Mouse (Mus musculus): ENCODE results near the gene Hes1. TPM values are rescaled to one million over a fixed set of nuclear protein-coding genes. Genes with fewer than 3 reads are reported as not detected.

The Hes1 gene
- total and polyA plus RNA-seq, 2 experiments: 2.8 to 28.5 TPM

- WGBS: 81% methylated on average over 4 of the region's 4 CpGs
- peaks cover 17% of the 10 kb centered on the region for H3K4me1 ChIP-seq (ENCODE audit: control insufficient read depth, insufficient read depth, low read length)
- no peak for DNase-seq (ENCODE audit: extremely low read depth, low read depth, low spot score)
- TF ChIP-seq CTCF (IDR thresholded peaks at IDR 0.05; ENCODE audit: low read depth, low read length): no peak
- TF ChIP-seq POLR2A (IDR thresholded peaks at IDR 0.05; ENCODE audit: extremely low read depth, insufficient read depth, low read length): no peak
- H3K4me3 ChIP-seq (ENCODE audit: insufficient read depth, low read depth, low read length): no peak overlapping the region
- H3K27me3 ChIP-seq (ENCODE audit: control insufficient read depth, insufficient read depth, low read length): no peaks in the 10 kb centered on the region
- H3K9ac ChIP-seq (ENCODE audit: low read depth, low read length): no peak overlapping the region
- no peaks in the 10 kb centered on the region for H3K36me3 ChIP-seq (ENCODE audit: control insufficient read depth, insufficient read depth, low read length)
- H3K79me2 ChIP-seq (ENCODE audit: control insufficient read depth, insufficient read depth, low read length): no peaks in the 10 kb centered on the region
- H3K27ac ChIP-seq (replicated peaks; ENCODE audit: insufficient read depth, low read depth, low read length): no peak overlapping the region
These were observed 9.6 kb upstream of the Hes1 start for GRCm38 (mm10) chr16:30054541-30054940.

DNA sequence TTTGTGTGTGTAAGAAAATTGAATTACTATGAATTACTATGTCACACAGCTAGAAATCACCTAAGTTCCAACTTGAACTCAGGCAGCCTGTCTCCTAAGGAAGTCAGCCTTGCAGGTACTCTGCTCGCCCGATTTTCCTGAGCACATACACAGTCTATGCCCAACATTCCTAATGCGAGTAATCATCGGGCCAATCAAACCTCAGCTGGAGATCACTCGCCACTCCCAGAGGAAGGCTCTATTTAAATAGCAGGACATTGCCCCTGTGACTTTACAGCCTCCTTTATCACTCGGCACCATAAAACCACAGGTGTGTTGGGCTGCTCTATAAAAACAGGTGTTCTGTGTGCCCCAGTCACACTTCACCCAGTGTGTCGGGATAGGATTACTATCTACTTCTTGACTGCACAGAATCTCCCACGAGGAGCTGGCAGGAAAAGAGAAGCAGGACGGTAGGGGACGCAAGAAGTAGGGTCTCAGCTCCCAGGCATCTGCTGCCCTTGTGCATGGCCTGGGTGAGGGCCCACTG lies 8.8 kb upstream of the Hes1 start:
- no peaks in the 10 kb centered on the region for H3K36me3 ChIP-seq (ENCODE audit: control insufficient read depth, insufficient read depth, low read length)
- DNase-seq (ENCODE audit: extremely low read depth, low read depth, low spot score): no peak
- H3K9ac ChIP-seq (ENCODE audit: low read depth, low read length): no peak overlapping the region
- 75% methylated on average over 10 of the region's 10 CpGs for WGBS
- TF ChIP-seq CTCF (IDR thresholded peaks at IDR 0.05; ENCODE audit: low read depth, low read length): no peak
- TF ChIP-seq POLR2A (IDR thresholded peaks at IDR 0.05; ENCODE audit: extremely low read depth, insufficient read depth, low read length): no peak
- no peaks in the 10 kb centered on the region for H3K27me3 ChIP-seq (ENCODE audit: control insufficient read depth, insufficient read depth, low read length)
- H3K4me3 ChIP-seq (ENCODE audit: insufficient read depth, low read depth, low read length): no peak overlapping the region
- no peak overlapping the region for H3K27ac ChIP-seq (replicated peaks; ENCODE audit: insufficient read depth, low read depth, low read length)
- H3K4me1 ChIP-seq (ENCODE audit: control insufficient read depth, insufficient read depth, low read length): peaks cover 17% of the 10 kb centered on the region
- H3K79me2 ChIP-seq (ENCODE audit: control insufficient read depth, insufficient read depth, low read length): no peaks in the 10 kb centered on the region

GRCm38 (mm10) chr16:30055927-30056326 lies 8.3 kb upstream of the Hes1 start:
- Histone ChIP-seq H3K27me3 (ENCODE audit: control insufficient read depth, insufficient read depth, low read length) (no peaks in the 10 kb centered on the region), H3K79me2 (ENCODE audit: control insufficient read depth, insufficient read depth, low read length) (no peaks in the 10 kb centered on the region)
- TF ChIP-seq CTCF (IDR thresholded peaks at IDR 0.05; ENCODE audit: low read depth, low read length) (no peak), POLR2A (IDR thresholded peaks at IDR 0.05; ENCODE audit: extremely low read depth, insufficient read depth, low read length) (no peak)

GRCm38 (mm10) chr16:30056906-30057305 lies 7.3 kb upstream of the Hes1 start:
- H3K4me1 ChIP-seq (ENCODE audit: control insufficient read depth, insufficient read depth, low read length): peaks cover 8% of the 10 kb centered on the region
- no peaks in the 10 kb centered on the region for H3K79me2 ChIP-seq (ENCODE audit: control insufficient read depth, insufficient read depth, low read length)
- 59% methylated on average over 2 of the region's 2 CpGs for WGBS
- peak; percentile 58 for DNase-seq (ENCODE audit: extremely low read depth, low read depth, low spot score)
- no peak for TF ChIP-seq POLR2A (IDR thresholded peaks at IDR 0.05; ENCODE audit: extremely low read depth, insufficient read depth, low read length)
- no peak for TF ChIP-seq CTCF (IDR thresholded peaks at IDR 0.05; ENCODE audit: low read depth, low read length)
- H3K9ac ChIP-seq (ENCODE audit: low read depth, low read length): no peak overlapping the region
- no peaks in the 10 kb centered on the region for H3K36me3 ChIP-seq (ENCODE audit: control insufficient read depth, insufficient read depth, low read length)
- H3K27me3 ChIP-seq (ENCODE audit: control insufficient read depth, insufficient read depth, low read length): no peaks in the 10 kb centered on the region
- no peak overlapping the region for H3K4me3 ChIP-seq (ENCODE audit: insufficient read depth, low read depth, low read length)
- H3K27ac ChIP-seq (replicated peaks; ENCODE audit: insufficient read depth, low read depth, low read length): no peak overlapping the region

More at GRCm38 (mm10) chr16:30055927-30056326, 8.3 kb upstream of the Hes1 start:
- peaks cover 16% of the 10 kb centered on the region for H3K4me1 ChIP-seq (ENCODE audit: control insufficient read depth, insufficient read depth, low read length)
- no peaks in the 10 kb centered on the region for H3K36me3 ChIP-seq (ENCODE audit: control insufficient read depth, insufficient read depth, low read length)
- DNase-seq (ENCODE audit: extremely low read depth, low read depth, low spot score): no peak
- H3K27ac ChIP-seq (replicated peaks; ENCODE audit: insufficient read depth, low read depth, low read length): no peak overlapping the region
- WGBS: 86% methylated on average over 7 of the region's 7 CpGs
- H3K4me3 ChIP-seq (ENCODE audit: insufficient read depth, low read depth, low read length): no peak overlapping the region
- no peak overlapping the region for H3K9ac ChIP-seq (ENCODE audit: low read depth, low read length)

DNA sequence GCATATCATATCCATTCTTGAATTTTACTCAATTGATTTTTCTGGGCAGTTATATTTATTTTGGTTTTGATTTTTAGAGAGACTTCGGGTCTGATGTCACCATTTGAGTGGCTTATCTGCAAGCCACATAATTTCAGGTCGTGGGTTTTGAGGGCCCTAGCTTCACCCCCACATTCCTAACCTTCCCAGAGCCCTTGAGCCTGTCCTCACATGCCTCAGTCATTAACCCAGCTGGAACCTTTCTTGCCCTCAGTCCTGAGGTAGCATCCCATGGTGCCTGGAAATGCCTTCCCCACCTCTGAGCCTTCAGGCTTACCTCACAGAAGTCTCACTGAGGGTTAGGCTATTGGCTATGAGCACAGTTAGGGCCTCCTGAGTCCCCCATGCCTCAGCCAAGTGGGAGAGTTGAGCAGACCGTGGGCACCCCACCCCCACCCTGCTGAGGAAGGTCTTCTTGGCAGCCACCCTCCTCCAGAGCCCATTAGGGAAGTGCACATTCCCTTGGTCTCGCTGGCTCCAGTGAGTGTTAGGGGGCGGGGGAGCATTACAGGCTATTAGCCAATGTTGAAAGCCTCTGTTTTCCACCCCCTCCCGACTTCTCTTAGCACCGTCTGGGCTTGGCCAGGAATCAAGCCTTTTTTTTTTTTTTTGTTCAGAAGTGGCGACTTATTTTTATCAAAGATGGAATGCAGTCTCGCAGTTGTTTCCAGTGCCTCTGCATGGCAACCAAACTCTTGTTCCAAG lies 5.0 kb upstream of the Hes1 start:
- no peaks in the 10 kb centered on the region for H3K79me2 ChIP-seq (ENCODE audit: control insufficient read depth, insufficient read depth, low read length)
- WGBS: 10% methylated on average over 9 of the region's 9 CpGs
- no peak for DNase-seq (ENCODE audit: extremely low read depth, low read depth, low spot score)
- no peaks in the 10 kb centered on the region for H3K27me3 ChIP-seq (ENCODE audit: control insufficient read depth, insufficient read depth, low read length)
- H3K9ac ChIP-seq (ENCODE audit: low read depth, low read length): no peak overlapping the region
- H3K4me3 ChIP-seq (ENCODE audit: insufficient read depth, low read depth, low read length): no peak overlapping the region
- H3K36me3 ChIP-seq (ENCODE audit: control insufficient read depth, insufficient read depth, low read length): no peaks in the 10 kb centered on the region
- H3K27ac ChIP-seq (replicated peaks; ENCODE audit: insufficient read depth, low read depth, low read length): no peak overlapping the region
- peaks cover 5% of the 10 kb centered on the region; the same call in 1 of the 2 replicates for H3K4me1 ChIP-seq (ENCODE audit: control insufficient read depth, insufficient read depth, low read length)
- TF ChIP-seq CTCF (IDR thresholded peaks at IDR 0.05; ENCODE audit: low read depth, low read length): no peak
- TF ChIP-seq POLR2A (IDR thresholded peaks at IDR 0.05; ENCODE audit: extremely low read depth, insufficient read depth, low read length): no peak

GRCm38 (mm10) chr16:30060412-30060811 lies 3.8 kb upstream of the Hes1 start:
- Histone ChIP-seq H3K4me1 (ENCODE audit: control insufficient read depth, insufficient read depth, low read length) (peaks cover 5% of the 10 kb centered on the region; the same call in 1 of the 2 replicates), H3K4me3 (ENCODE audit: insufficient read depth, low read depth, low read length) (no peak overlapping the region), H3K36me3 (ENCODE audit: control insufficient read depth, insufficient read depth, low read length) (no peaks in the 10 kb centered on the region), H3K27ac (replicated peaks; ENCODE audit: insufficient read depth, low read depth, low read length) (no peak overlapping the region), H3K27me3 (ENCODE audit: control insufficient read depth, insufficient read depth, low read length) (no peaks in the 10 kb centered on the region), H3K79me2 (ENCODE audit: control insufficient read depth, insufficient read depth, low read length) (no peaks in the 10 kb centered on the region), H3K9ac (ENCODE audit: low read depth, low read length) (no peak overlapping the region)
- DNase-seq (ENCODE audit: extremely low read depth, low read depth, low spot score): no peak
- no peak for TF ChIP-seq CTCF (IDR thresholded peaks at IDR 0.05; ENCODE audit: low read depth, low read length)
- TF ChIP-seq POLR2A (IDR thresholded peaks at IDR 0.05; ENCODE audit: extremely low read depth, insufficient read depth, low read length): no peak
- 34% methylated on average over 8 of the region's 8 CpGs for WGBS

Data from liver, adult 2 months (tissue).